Comparison of ENCODE assay signal across 8 mouse cellular contexts in the genomic region with DNA sequence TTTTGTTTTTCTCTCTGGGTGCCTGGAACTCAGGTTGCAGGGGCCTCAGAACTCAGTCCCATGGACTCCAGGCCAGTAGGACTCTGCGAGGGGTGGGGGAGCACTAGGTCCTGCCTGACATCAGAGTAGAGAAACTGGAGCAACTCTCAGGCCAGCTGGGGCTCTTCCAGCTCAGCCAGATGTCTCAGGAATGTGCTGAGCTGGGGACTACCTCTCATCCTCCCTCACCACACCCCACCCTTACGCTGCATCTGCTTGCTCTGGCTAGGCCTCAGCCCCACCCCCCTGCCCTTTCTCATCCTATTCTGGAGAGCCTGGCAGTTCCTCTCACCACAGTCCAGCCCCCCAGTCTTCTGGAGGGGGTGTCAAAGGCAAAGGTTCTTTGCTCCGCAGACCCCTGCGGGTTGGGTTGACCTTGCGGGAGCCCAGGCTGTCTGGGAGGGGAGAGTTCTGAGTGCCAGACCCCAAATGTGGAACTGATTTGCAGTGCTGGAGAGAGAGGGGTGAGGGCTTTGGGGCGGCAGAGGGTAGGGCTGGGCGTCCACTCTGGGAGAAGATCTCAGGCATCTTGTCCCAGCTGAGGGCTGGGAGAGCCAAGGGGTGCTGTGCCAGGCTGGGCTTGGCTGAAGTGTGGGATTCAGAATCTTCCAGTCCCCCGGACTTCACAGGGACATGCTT. TPM values are rescaled to one million over a fixed set of nuclear protein-coding genes. Genes with fewer than 3 reads are reported as not detected.
DNase-seq lines count a peak whose midpoint lies in the region; ATAC-seq lines count a peak whose summit lies in the region.

No protein-coding gene starts in this region.

- H3K27me3 ChIP-seq in embryonic facial prominence, embryonic 14.5 days (replicated peaks; ENCODE audit: control insufficient read depth, insufficient read depth, low read length), result no peaks in the 10 kb centered on the region

- peak overlapping the region; percentile 30 for H3K4me2 ChIP-seq in embryonic facial prominence, embryonic 14.5 days (ENCODE audit: low read depth, low read length)

- intact Hi-C loops in left cerebral cortex, postnatal 4 days (cut with DNase I), result no loop called here

- 0 out of 2 replicates have a peak overlapping the region, but pooled peaks have one; percentile 35 for H3K9ac ChIP-seq in embryonic facial prominence, embryonic 14.5 days (ENCODE audit: low read depth, low read length)

- H3K4me3 ChIP-seq in embryonic facial prominence, embryonic 14.5 days (ENCODE audit: low read depth, low read length), result no peak overlapping the region

- peak; percentile 21 for DNase-seq in left cerebral cortex, postnatal 4 days
- DNase-seq in left cerebral cortex, adult 11 months (ENCODE audit: low spot score), result no peak
- peak; percentile 96 for DNase-seq in embryonic facial prominence, embryonic 14.5 days (ENCODE audit: low spot score)
- peak; percentile 83 for DNase-seq in kidney, adult 11 months
- peak; percentile 67 to 92 for DNase-seq in lung, postnatal 4 days
- no peak for DNase-seq in retina, postnatal 1 day
- no peak for DNase-seq in layer of hippocampus, adult 11-12 months (ENCODE audit: low spot score)
- no peak for DNase-seq in layer of hippocampus, adult 9-10 months (ENCODE audit: low spot score)

- H3K36me3 ChIP-seq in embryonic facial prominence, embryonic 14.5 days (ENCODE audit: control insufficient read depth, insufficient read depth, low read length), result no peaks in the 10 kb centered on the region

- no peaks in the 10 kb centered on the region for H3K9me3 ChIP-seq in embryonic facial prominence, embryonic 14.5 days (ENCODE audit: control insufficient read depth, low read length)

- peak overlapping the region; percentile 84 for H3K27ac ChIP-seq in embryonic facial prominence, embryonic 14.5 days (replicated peaks; ENCODE audit: low read depth, low read length)

- 11% methylated on average over 8 of the region's 8 CpGs for WGBS in embryonic facial prominence, embryonic 14.5 days

- peaks cover 31% of the 10 kb centered on the region for H3K4me1 ChIP-seq in embryonic facial prominence, embryonic 14.5 days (ENCODE audit: control insufficient read depth, insufficient read depth, low read length)

- peak; percentile 71 for ATAC-seq in embryonic facial prominence, embryonic 14.5 days (ENCODE audit: low read depth)

RNA-seq across cellular contexts. Expression of a gene that starts 11.4 kb away (rescaled TPM):
- total RNA-seq in left cerebral cortex, postnatal 4 days (2021), result 10 to 100 TPM; 10.3 to 12.4 TPM
- polyA plus RNA-seq in embryonic facial prominence, embryonic 14.5 days (2014; fragmentation: Nextera tagmentation; extraction: Ambion mirVana), result 42.6 and 56.6 TPM in 2 replicates

RNA-seq across cellular contexts. Expression of a gene that starts 37.2 kb away (rescaled TPM):
- total RNA-seq in left cerebral cortex, postnatal 4 days (2021), result 100 to 1,000 TPM; 134 to 158 TPM
- polyA plus RNA-seq in embryonic facial prominence, embryonic 14.5 days (2014; fragmentation: Nextera tagmentation; extraction: Ambion mirVana), result 44.9 and 47.4 TPM in 2 replicates

Comparison
In these comparisons a context has a peak if more than half of its experiments do, and no peak if none do; other contexts are left out.
1. DNase-seq: peak in left cerebral cortex, postnatal 4 days (single experiment), embryonic facial prominence, embryonic 14.5 days (single experiment), kidney, adult 11 months (single experiment) and lung, postnatal 4 days (2 of 2); none in left cerebral cortex, adult 11 months (single experiment), retina, postnatal 1 day (single experiment), layer of hippocampus, adult 11-12 months (single experiment) and layer of hippocampus, adult 9-10 months (single experiment).